Mouse (Mus musculus) mammary gland, adult 2 months (tissue): ENCODE results near the gene Slc6a12. TPM values are rescaled to one million over a fixed set of nuclear protein-coding genes. Genes with fewer than 3 reads are reported as not detected.

Experiments
- polyA plus RNA-seq: library from polyadenylated mRNA; depleted of rRNA; stranded (reverse); fragments of >200 nt; gene quantifications from 2 replicates; pipeline ENCODE4 v1.2.3, GENCODE M21; 2012; ENCODE audit warnings: low replicate concordance; rRNA removed

The Slc6a12 gene
- 1.9 and 3.5 TPM in 2 replicates for polyA plus RNA-seq

DNA sequence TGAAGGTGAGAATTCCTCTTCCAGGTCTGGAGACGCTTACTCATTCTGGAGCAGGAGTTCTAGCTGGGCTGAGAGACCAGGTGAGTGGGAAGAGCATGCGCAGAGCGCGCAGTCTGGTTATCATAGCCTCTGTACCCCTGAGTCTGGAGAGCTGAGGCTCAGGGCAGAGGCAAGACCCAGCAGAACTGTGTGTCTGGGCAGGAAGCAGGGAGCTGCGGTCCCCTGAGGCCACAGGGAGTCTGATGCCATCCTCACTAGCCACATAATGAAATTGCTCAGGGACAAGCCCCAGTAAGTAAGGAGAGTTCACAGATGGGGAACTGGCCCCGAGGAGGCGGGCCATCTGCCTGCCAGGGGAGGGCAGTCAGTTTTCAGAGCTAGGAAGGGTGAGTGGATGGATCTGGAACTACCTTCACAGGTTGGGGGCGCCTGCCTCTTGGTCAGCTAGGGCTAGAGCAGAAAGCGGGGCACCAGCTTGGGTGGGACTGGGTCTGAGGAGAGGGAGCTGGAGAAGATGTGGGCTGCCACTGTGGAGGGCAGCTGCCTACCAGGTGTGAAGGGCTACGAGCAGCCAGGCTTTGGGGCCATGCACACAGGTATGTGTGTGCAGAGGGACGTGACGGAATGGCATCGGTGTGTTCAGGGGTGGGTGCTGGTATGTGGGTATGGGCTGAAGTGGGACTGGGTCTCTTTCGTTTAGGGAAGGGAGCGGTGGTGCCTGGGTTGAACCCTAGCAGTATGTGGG, at the start of gene Slc6a12:
Slc6a12 (plus strand) TSS at position 51 of the 745 bp plus-strand sequence.

GRCm38 (mm10) chr6:121299954-121300353, 42.9 kb upstream of the Slc6a12 start, which contains the start of gene Slc6a13:
TSS of gene Slc6a13 (plus strand) at chr6:121300227.

Other genes starting within 250 kb of the Slc6a12 start
- gene Mical3, start 212.1 kb upstream of the Slc6a12 start, polyA plus RNA-seq = 21.8 and 29.9 TPM in 2 replicates
- 14.8 and 24.2 TPM in 2 replicates for gene Pex26, start 159.4 kb upstream of the Slc6a12 start, polyA plus RNA-seq
- gene Tuba8, start 132.4 kb upstream of the Slc6a12 start, polyA plus RNA-seq = 4.2 and 17.4 TPM in 2 replicates
- gene Usp18, start 97.2 kb upstream of the Slc6a12 start, polyA plus RNA-seq = 12.2 and 17.8 TPM in 2 replicates
- gene Slc6a13, start 42.8 kb upstream of the Slc6a12 start, polyA plus RNA-seq = 3.2 and 5.3 TPM in 2 replicates
- 0.54 and 0.66 TPM in 2 replicates for gene Iqsec3, start 130.6 kb downstream of the Slc6a12 start, polyA plus RNA-seq